Mouse (Mus musculus): ENCODE results near the gene Vmn1r19.
"Not testable (repeated sequence)": the region's sequence is repeated elsewhere in the genome, so short reads cannot be mapped to it uniquely, and the experiment has no call there.

Vmn1r19 gene

DNA sequence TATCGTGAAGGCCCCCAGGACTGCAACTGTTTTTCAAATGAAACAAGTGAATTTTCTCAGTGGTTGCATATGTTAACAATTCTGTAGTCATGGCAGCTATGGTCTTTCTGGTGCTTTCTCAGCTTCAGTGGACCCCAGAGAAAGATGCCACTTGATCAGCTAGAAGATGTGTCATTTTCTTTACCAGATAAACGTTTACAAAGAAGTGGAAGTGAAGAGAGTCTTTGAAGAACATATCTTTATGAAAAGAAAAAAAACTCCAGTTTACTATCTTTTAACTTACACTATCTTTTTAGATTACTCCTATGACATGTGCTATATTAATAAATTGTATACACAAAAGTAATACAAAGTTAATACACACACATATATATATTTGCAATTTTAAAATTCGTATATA is at the start of gene Vmn1r19:
Vmn1r19 (plus strand) TSS at position 301 of the 400 bp plus-strand sequence.
- not testable (repeated sequence) for DNase-seq (ENCODE audit: inconsistent age in 2 of 2, low spot score in 1 of 2)

GRCm38 (mm10) chr6:57356864-57357263 is 46.7 kb upstream of the Vmn1r19 start:
- DNase-seq (ENCODE audit: inconsistent age in 2 of 2, low spot score in 1 of 2), result no peak

- DNase-seq (ENCODE audit: inconsistent age in 2 of 2, low spot score in 1 of 2), result no peak
Observed at GRCm38 (mm10) chr6:57363627-57364026, 40.0 kb upstream of the Vmn1r19 start, which contains the start of gene Vmn1r17. Gene Vmn1r17 (minus strand): TSS chr6:57363727.

GRCm38 (mm10) chr6:57365866-57366265 is 37.7 kb upstream of the Vmn1r19 start:
- DNase-seq (ENCODE audit: inconsistent age in 2 of 2, low spot score in 1 of 2), result not testable (repeated sequence)

DNA sequence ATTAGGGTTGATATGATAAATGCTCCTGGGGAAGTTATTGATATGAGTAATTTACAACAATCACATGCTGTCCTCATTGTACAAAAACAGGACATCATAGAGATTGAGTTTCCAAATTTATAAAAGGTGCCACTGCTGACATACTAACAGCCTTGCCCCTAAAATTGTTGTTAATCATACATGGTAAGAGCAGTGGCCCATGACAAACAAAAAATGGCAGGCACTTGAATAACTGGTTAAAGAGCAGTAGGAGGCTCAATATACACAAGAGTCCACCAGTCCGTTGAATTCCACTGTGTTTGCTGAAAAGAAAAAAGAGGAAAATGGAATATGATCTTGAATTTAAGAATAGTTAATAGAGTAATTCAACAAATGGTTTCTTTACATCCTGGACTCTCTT is 36.1 kb upstream of the Vmn1r19 start:
- DNase-seq (ENCODE audit: inconsistent age in 2 of 2, low spot score in 1 of 2), result no peak

GRCm38 (mm10) chr6:57395683-57396082 is 7.9 kb upstream of the Vmn1r19 start, which contains the start of gene Vmn1r18:
Gene Vmn1r18 (minus strand): TSS chr6:57395783.
- no peak for DNase-seq (ENCODE audit: inconsistent age in 2 of 2, low spot score in 1 of 2)

- DNase-seq (ENCODE audit: inconsistent age in 2 of 2, low spot score in 1 of 2), result no peak
Observed at GRCm38 (mm10) chr6:57428630-57429029, 25.1 kb downstream of the Vmn1r19 start, which contains the start of gene Vmn1r20. Gene Vmn1r20 (plus strand): TSS chr6:57428930.

GRCm38 (mm10) chr6:57431196-57431595 is 27.6 kb downstream of the Vmn1r19 start:
- peak in 1 of 2 experiments; percentile 66 for DNase-seq (ENCODE audit: inconsistent age in 2 of 2, low spot score in 1 of 2)

All from adrenal gland, adult (tissue).